Mouse (Mus musculus) granulocyte monocyte progenitor cell, adult 5-6 weeks (primary cell): Measurements from ENCODE around the gene Slc26a11. TPM values are rescaled to one million over a fixed set of nuclear protein-coding genes. Genes with fewer than 3 reads are reported as not detected.
A peak's percentile ranks its signal among the peaks of the same experiment; 100 is the strongest.

Source experiments
- ATAC-seq: replicated peaks from 2 replicates; pipeline ENCODE4 v1.8.0; 2016; ENCODE audit warnings: mild to moderate bottlenecking, moderate TSS enrichment, inconsistent platforms; ENCODE audit not compliant: poor library complexity, severe bottlenecking
- total RNA-seq, 2 experiments: library from RNA; stranded (forward) in 1 of 2; stranded (reverse) in 1 of 2; fragments of 200-712, 200-1000 nt in 1 of 2; fragments of >200 nt in 1 of 2; fragmentation: Nextera tagmentation in 1 of 2; gene quantifications; 2 replicates each; pipeline ENCODE4 v1.2.3; 2014 to 2017

Gene Slc26a11
- total RNA-seq (2014; fragmentation: Nextera tagmentation) (1.1 TPM in 1 of 2 replicates, not detected in the other), total RNA-seq (2017) (0.21 and 0.43 TPM in 2 replicates)

DNA sequence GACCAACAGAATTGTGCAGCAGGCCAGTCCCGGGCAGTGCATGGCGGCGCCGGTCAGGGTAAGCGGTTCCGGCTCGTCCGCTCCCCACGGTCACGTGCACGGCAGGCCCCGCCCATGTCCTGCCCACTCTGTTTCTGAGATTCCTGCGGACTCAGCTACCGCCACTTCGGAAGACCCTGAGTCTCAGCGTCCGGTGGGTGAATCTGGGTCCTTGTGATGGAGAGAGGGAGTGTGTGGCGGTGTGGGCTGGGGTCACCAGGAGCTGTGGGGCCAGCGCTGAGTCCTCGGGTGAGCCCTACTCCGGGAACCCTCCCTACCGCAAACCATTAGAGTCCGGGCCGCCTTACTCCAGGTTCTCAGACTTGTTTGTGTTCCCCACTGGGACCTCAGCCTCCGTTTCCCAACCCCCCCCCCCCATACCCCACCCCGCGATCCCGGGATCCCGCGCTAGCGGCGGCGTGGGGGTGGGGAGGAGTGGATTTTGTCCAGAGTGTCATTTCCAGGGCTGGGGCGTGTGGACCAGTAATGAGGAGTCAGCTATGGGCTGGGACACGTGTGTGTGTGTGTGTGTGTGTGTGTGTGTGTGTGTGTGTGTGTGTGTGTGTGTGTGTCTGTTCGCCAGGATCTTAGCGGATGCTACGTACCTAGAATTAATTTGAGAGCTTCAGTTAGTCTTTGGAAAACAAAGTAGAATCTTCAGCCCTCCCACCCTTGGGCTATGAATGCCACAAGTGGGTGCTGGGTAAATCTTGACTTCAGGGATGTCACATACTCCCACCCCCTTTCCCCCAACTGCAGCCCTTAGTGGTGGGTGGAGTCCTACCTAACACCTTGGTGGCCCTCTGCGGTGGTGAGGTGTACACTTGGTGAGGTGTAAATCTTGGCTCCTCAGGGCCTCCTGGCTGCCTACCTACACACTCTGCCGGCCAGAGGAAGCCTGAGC is at the start of gene Slc26a11, which contains the start of gene Sgsh:
Slc26a11 (plus strand) TSS at position 115 of the 943 bp plus-strand sequence.
Sgsh (minus strand) TSS at position 94 of the 943 bp plus-strand sequence.
- ATAC-seq: peak; percentile 58

DNA sequence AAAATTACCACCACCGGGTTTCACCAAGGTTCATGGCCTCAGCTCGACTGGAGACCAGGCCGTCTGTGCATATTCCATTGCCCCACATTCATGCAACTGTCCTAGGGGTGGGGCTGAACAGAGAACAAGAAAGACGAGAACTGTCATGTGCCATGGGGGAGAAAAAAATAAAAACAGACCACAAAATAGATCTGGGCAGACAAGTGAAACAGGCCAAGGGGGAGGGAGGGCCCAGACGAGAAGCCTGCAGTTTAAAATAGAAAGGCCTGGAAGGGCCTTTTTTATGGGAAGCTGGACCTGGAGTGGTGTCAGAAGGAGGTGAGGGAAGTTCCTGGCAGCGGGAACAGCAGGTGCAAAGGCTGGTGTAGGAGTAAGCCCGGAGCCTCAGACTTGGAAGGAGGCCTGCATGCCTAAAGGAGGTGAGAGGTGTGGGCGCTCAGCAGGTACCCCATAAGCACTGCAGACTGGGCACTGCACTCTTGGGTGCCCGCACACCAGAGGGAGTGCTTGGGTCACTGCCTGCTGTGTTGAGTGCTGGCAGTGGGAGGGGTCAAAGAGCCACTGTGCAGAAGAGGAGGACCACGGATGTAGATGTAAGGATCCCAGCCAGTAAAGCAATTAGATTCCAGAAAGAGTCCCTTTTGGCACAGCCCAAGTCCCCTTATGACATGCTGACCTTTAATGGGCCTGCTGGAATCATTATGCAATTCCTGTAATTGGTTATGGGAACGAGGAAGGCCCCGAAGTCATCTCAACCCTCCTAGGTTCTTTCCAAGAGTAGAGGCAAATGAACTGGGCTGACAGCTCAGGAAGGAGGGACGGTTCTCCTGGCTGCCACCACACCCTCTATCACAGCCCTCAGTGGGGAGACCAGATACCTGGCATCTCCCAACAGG is 48.3 kb upstream of the Slc26a11 start:
- no peak for ATAC-seq

DNA sequence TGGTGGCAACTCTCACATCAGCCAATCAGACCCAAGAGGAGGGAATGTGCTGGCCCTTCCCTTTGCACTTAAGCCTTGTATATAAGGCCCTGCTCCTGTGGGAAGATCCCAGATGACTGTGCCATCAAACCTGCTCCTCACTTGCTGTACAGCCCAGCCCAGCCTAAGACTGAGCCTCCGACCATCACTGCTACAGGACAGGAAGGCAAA is 47.8 kb upstream of the Slc26a11 start, which contains the start of gene Card14:
Card14 (plus strand) TSS at position 111 of the 210 bp plus-strand sequence.
- ATAC-seq: no peak

DNA sequence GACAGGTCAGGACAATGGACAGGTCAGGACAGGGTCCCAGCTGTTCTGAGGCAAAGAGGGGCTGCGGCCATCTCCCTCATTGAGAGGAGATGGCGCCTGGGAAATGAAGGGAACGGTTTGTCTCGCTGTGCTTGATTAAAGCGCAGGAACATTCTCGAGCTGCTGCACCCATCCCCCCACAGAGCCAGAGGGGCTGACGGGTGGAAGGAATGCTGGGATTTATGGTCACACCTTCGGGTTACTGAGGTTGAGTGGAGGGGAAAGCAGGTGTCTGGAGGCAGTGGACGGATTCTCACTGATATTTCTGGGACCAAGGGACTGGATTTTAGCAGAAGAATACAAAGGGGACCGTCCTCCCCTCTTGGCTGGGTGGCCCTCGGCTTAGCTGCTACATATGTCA is 47.4 kb upstream of the Slc26a11 start:
- ATAC-seq: no peak

DNA sequence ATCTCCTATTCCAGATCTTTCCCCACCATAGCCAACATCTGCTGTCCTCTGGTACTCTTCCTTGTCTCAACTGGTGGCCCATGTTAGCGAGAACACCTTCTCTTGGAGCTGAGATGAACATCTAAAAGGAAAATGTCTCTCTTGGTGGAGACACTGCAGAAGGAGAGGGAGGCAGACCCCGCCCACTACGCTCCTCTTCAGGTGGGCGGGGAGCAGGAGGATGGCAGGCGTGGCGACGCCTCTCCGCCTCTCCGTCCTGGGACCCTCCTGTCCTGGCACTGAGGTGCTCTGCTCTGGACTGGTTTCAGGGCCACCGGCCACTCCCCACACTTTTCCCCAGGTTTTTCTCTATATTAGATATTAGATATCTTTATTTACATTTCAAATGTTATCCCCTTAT is 44.7 kb upstream of the Slc26a11 start:
- ATAC-seq: no peak

DNA sequence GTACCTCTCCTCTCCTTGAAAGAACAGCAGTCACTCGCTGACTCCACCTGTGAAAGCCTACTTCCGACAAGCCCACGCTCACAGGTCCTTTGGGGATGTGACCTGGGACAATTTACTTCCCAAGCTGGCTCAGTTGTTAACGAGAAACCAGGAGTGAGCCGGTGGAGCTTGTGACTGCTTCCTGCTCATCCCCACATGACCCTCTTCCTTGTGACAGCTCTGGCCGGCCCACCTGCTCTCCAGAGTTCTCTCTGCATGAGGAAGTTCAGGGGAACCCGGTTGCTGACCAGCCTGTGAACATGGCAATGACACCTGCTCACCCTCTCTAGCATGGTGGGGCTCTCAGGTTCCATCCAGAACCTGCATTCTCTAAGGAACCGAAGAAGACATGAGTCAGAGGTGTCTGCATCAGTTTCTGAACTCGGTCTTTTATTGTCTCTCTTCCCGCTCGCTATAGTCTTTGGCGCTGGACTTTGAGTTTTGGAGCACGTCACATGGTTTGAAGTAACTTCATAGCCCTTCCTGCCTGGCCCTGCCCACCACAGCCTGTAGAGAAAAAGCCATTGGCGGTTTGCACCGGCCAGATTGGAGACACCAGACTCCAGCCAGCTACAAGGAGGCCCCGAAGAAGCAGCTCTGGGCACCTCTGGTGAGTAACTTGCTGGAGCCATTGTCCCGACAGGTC is 41.0 kb upstream of the Slc26a11 start:
- ATAC-seq: no peak

DNA sequence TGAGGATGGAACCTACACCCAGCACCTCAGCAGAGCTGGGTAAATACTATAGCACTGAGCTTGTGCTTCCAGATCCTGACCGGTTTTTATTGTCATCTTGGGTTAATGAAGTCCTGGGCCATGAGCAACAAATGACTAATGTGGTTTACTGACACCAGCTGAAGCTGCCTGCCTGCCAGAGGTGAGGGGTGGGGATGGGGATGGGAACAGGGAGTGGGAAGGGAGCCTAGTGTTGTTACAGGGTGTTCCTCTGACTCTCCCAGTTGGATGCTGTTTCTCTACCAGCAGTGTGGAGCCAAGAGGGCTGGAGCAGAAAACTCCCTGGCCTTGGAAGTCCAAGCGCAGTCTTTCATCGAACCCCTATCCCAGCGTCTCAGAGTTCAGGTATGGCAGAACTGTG is 38.6 kb upstream of the Slc26a11 start:
- no peak for ATAC-seq

DNA sequence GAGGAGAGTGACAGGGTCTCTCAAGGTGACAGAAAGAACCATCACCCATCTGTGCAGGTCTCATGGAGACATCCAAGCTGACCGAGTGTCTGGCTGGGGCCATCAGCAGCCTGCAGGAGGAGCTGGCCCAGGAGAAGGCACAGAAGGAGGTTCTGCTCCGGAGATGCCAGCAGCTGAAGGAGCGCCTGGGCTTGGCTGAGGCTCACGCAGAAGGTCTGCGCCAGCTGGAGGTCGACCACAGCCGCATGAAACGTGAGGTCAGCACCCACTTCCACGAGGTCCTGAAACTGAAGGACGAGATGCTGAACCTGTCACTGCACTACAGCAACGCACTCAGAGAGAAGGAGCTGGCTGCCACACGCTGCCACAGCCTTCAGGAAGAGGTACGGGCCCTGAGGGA is 32.8 kb upstream of the Slc26a11 start:
- ATAC-seq: no peak

DNA sequence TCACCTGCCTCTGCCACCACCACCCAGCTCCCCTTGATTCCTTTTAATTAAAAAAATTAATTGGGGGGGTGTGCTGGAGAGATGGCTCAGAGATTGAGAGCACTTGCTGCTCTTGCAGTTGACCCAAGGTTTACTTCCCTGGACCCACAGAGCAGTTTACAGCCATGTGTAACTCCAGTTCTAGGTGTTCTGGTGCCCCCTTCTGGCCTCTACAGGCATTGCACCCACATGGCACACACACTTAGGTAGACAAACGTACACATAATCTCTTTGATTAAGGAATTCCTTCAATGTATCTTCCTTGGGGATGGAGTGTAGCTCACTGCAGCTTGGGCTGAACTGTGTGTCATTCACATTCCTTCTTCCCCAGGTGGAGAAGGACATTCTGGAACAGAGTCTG is 30.3 kb upstream of the Slc26a11 start:
- no peak for ATAC-seq

DNA sequence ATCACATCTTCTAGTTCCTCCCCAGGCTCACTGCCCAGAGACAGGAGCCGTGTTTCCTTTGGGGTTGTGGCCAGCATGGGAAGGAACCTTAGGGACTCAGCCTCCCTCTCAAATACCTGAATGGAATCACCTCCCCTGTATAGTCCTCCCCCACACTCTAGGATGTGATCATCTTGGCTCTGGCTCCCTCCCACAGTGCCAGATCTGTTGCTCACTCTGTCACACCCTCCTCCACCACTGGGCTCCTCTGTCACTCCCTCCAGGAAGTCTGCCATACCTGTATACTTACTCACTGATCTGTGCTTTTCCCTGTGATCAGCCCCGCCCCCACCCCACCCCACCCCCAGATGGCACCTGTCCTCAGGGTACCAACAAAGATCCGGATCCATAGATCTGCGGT is 24.8 kb upstream of the Slc26a11 start:
- no peak for ATAC-seq

DNA sequence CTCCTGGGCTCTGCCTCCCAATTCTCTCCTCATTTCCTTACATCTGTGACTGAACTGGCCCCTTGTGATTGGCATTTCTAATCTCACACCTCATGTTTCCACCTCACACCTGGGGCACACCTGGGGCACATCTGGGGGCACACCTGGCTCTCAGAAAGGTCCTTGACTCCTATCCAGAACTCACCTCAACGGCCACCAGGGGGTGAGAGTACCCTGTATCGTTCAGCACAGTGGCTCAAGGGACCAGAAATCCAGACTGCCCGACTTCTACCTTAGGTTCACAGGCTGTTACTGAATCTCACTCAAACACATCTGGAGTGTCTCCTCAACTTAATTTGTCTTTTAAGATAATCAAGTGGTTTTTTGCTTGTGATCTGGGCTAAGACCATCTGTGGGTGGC is 23.4 kb upstream of the Slc26a11 start:
- no peak for ATAC-seq

DNA sequence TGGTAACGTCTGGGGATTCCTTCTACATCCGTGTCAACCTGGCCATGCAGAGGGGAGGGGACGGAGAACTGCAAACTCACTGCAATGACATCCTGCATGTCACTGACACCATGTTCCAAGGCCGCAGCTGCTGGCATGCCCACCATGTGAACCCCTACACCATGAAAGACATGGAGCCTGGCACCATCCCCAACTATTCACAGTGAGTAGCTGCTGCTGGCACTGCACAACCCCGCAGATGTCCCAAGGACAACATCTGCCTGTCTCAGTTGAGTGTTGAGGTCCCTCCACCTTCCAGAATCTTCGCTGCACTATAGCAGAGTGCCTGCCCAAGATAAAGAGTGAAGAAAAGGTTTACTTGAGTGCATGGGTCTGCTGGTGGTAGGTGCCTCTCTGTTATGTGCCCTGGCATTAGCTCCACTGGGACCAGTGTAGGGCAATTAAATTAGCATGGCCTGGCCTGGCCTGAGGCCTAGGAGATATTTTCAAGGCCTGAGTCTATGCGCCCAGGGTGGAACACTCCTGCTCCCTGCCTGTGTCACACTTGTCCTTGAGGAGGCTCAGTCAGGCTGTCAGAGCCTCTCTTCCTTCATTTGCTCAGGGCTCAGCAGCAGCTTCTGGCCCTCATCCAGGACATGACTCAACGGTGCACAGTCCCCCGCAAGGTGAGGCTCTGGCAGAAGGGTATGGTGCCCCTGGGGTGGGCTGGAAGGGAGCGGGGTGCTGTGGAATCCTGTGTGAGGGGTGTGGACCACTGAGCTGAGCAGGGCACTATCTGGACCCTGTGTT is 16.9 kb upstream of the Slc26a11 start:
- ATAC-seq: no peak

DNA sequence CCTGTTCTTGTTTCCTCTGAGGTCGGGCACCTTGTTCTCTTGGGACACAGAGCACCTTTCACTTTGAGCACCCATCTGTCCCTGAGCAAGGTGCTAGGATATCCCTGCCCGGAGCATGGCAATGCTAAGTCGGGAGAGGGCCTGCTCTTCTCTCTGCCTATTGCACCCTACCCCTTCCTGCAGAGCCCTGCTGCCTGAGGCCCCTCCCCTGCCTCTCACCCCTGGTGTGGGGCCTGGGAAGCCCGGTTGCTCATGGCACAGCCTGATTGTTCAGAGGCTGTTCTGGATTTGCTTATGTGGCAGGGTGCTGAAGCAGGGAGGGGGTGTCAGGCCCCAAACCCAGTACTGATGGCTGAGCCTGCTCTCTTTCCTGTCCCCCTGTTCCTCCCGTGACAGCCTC is 16.2 kb upstream of the Slc26a11 start:
- no peak for ATAC-seq

DNA sequence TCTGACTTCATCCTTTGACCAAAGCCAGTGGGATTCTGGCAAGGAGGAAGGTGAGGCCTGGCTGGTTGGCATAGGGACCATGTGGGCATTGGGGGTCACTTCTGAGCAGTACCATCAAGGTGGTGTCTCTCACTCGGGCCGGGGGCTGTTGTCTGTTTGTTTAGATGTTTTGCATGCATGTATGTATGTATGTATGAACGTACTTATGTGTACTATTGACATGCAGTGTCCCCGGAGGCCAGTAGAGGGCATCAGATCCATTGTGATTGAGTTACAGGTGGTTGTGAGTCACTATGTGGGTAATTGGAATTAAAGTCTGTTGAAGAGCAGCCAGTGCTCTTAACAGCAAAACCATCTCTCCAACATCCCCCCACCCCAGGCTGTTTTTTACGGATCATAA is 15.7 kb upstream of the Slc26a11 start:
- ATAC-seq: peak; percentile 84

DNA sequence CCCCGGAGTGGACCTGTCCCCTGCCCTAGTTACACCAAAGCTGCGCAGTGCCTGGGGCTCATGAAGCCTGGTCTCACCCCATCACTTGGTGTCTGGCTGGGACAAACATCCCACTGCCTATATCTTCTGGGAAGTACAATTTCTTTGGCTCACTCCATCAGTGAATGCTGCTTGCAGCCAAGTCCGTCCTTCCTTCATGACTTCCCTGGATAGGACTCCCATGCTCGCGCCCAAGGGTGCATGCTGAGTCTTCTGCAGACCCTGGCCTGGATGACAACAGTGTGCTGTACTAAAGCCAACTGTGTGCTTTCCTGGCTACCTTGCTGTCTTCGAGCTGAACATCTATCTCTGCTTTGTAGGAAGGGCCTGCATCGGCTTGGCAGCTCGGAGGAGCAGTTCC is 11.2 kb upstream of the Slc26a11 start:
- no peak for ATAC-seq

DNA sequence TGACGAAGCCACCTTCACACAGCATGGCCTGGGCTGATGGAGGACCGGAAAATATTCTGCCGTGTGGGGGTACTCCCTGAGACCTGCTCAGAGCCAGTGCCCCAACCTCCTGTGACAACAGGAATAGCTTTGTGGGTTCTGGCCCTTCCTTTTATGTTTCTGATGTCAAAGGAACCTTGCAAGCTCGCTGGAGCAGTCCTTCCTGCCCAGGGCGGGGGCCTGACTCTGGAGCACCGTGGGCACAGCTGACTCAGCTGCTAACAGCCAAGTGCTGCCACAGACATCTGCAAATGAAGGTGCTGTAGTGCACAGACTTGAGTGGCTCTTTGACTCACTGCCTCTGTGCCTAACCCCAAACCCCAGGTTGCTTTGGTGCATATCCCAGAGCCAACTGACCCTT is 10.5 kb upstream of the Slc26a11 start:
- ATAC-seq: peak; percentile 36; the same call in 1 of the 2 replicates

DNA sequence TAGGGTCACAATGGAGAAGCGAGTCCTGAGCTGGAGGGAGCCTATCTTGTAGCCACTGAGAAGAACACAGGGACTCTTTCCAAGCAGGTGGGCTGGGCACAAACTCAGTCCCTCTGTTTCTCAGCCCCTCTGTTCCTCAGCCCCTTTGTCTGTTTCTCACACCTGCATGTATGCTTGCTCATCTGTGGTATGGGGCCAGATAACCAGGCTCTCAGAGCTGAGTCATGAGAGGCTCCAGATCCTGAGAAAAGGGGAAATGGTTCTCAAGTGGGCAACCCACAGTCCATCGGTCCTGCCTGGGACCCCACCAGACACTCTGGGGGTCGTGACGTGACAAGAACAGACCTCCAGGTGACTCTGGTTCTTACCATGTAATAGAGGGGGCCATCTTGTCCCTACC is 8.2 kb upstream of the Slc26a11 start:
- ATAC-seq: peak; percentile 60

DNA sequence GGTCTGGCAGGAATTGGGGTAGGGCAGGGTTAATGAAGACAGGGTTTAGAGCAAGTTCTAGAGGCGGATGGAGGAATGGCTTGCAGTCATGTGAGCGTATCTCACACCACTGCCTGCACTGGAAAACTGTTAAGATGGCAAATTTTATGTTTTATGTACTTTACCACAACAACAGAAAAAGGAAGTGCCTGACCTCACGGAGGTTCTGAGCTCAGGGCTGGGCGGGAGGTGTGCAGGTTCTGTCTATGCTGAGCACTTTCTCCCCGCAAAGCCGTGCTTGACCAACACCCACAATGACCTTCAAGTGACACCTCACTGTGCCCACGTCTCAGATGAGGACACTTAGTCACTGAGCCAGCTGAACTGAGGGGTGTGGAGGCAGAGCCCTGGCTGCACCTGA is 3.2 kb upstream of the Slc26a11 start:
- peak; percentile 15; the same call in 1 of the 2 replicates for ATAC-seq

DNA sequence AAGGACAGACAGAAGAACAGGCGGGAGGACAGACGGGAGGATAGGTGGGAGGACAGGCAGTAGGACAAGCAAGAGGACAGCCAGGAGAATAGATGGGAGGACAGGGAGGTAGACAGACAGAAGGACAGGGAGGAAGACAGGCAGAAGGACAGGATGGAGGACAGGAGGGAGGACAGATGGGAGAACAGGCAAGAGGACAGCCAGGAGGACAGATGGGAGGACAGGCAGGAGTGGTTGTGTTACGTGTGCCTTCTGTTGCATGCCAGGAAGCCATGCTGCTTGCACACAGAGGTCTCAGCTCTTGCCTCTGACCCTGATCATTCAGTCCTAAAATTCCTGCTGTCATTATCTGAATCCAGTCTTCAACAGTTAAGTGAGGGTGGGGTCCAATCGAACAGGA is 1.4 kb upstream of the Slc26a11 start:
- no peak for ATAC-seq
